Mouse (Mus musculus) adrenal gland, adult 10 weeks (tissue): ENCODE results near the gene Rnf208. TPM values are rescaled to one million over a fixed set of nuclear protein-coding genes. Genes with fewer than 3 reads are reported as not detected.

Experiments used
- polyA plus RNA-seq: library from polyadenylated mRNA; stranded (reverse); fragments of 350-450 nt; fragmentation: Illumina TruSeq; extraction: RNeasy Lipid Tissue Mini Kit (QIAGEN cat#74804); gene quantifications from one replicate; pipeline ENCODE4 v1.2.3, GENCODE M21; 2014; ENCODE audit warnings: low read depth, low replicate concordance

Gene Rnf208
- not detected for polyA plus RNA-seq

GRCm38 (mm10) chr2:25242101-25242506 lies at the start of gene Rnf208, which contains the start of gene Cysrt1:
Gene Rnf208 (plus strand): TSS chr2:25242255.
Gene Cysrt1 (minus strand): TSS chr2:25242452.

GRCm38 (mm10) chr2:25196172-25196954 lies 45.7 kb upstream of the Rnf208 start, which contains the start of gene Tor4a:
Gene Tor4a (minus strand): TSS chr2:25196886.

DNA sequence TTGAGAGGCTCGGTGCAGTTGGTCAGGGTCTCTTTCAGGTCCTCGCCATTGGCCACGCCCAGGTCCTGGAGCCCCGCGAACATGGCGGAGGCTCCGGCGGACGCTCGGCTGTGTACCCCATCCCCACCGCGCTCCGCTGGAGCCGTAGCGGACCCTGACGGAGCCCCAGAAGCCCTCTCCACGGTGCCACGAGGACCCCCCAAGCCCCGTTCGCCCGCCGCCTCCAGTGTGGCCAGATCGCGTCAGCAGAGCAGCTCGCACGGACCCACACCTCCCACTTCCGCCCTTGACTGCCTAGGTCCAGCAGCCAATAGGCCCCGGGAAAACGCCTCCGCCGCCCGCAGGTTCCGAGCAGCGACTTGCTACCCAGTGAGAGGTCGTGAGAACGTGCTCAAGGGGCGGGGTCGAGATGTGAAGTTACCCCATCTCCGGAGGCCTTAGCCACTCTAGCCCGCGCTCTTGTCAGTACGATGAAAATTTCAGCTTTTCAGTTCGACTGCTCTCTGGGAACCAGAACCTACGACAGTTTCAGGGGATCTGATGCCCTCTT lies 30.9 kb upstream of the Rnf208 start, which contains the start of gene Nelfb:
Gene Nelfb (minus strand): TSS at position 369 of the 550 bp plus-strand sequence.

GRCm38 (mm10) chr2:25214444-25214843 lies 27.6 kb upstream of the Rnf208 start, which contains the start of gene Stpg3:
Gene Stpg3 (minus strand): TSS chr2:25214637.

GRCm38 (mm10) chr2:25218445-25218844 lies 23.6 kb upstream of the Rnf208 start, which contains the start of gene Fam166a:
Gene Fam166a (plus strand): TSS chr2:25218745.

GRCm38 (mm10) chr2:25224492-25224765 lies 17.6 kb upstream of the Rnf208 start, which contains the start of gene Tubb4b:
Gene Tubb4b (minus strand): TSS chr2:25224702.

DNA sequence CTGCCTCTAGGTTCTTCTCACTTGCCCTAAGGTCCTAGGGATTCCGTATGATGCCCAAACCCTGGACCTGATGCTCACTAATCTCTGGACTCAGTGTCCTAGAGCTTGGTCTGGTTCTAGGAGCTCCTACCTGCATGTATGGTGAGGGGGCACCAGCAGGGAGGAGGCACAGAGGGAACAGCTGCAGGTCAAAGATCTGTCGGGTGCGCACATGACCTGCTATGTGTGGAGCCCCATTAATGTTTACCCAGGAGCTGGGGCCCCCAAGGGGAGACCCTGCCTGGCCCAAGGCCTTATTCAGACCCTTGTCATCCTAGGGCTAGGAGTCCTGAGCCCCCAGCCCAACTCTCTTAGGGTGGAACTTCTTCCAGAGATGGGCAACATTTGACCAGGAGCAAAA lies 8.0 kb upstream of the Rnf208 start, which contains the start of gene Slc34a3:
Gene Slc34a3 (minus strand): TSS at position 315 of the 400 bp plus-strand sequence.

DNA sequence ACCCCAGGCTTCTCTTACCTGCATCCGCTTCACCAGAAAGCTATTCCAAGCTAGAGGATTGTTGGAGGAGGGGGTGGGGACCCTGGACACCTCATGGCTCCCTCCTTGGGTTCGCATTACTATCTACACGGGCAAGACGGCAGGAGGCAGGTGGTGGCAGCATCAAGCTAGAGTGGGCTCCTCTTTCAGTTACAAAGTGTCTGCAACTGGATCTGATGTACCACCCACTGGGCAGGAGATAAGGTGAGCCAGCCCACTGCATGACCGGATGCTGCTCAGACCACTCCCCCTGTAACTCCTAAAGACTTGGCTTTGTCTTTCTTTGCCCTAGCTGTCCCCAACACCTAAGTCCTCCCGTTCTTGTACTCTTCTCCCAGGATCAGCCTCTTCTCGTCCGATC lies 5.4 kb upstream of the Rnf208 start, which contains the start of gene Rnf224:
Gene Rnf224 (minus strand): TSS at position 174 of the 400 bp plus-strand sequence.

DNA sequence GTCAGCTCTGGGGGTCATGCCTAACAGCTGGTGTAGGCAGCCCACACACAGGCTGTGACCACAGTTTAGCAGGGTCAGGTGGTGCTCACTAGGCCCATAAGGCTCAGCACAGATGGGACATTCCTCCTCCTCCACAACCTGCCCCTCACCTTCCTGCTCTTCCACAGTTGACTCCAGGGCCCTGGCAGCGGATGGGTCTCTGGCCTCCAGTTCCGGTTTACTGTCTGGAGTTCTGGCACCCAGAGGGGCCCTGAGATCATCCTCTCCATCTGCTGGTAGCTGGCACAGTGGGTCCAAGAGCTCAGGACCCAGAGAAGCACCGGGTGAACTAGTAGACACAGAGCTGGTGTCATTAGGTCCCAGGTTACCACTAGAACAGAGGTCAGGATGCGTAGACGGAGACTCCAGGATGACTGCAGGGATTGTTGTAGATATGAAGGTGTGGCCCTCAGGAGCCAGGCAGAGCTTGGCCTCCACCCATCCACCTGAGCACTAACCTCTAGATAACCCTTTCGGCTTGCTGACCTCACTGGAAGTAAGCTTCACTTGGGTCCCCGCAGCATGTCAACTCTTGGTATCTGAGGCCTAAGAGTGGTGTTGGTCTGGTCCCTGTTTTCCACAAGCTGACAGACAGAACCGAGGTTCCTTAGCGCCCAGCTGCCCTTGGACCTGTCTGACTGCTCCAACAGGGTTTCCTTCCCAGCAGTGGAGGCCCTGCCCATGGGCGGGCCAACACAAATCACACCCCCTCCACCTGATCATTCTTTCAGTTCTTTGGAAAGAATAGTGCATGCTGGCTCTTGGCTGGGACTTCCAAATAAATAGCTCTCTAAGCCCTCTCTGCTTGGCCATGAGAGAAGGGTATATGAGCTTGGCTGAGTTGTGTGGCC lies 4.4 kb downstream of the Rnf208 start, which contains the start of gene AL732309.1:
Gene AL732309.1 (minus strand): TSS at position 681 of the 890 bp plus-strand sequence.

DNA sequence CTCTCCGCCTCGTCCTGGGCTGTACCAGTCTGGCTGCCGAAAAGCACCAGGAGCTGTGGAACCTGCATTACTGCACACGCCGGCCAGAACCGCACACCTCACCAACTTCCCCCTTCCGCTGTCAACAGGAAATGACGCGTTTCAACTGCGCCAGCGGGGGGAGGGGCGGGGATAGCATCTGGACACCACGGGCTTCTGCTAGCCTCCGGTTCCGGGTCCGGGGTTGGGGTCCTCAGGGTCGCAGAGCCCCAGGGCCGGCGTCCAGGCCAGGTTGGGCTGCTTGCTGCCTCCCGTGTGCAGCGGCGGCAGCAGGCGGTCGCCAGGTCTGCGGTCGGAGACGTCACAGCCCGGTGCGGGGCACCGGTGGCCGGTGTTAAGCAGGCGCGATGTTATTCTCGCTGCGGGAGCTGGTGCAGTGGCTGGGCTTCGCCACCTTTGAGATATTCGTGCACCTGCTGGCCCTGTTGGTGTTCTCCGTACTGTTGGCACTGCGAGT lies 13.3 kb downstream of the Rnf208 start, which contains the start of gene Tmem203:
Gene Tmem203 (plus strand): TSS at position 156 of the 496 bp plus-strand sequence.

DNA sequence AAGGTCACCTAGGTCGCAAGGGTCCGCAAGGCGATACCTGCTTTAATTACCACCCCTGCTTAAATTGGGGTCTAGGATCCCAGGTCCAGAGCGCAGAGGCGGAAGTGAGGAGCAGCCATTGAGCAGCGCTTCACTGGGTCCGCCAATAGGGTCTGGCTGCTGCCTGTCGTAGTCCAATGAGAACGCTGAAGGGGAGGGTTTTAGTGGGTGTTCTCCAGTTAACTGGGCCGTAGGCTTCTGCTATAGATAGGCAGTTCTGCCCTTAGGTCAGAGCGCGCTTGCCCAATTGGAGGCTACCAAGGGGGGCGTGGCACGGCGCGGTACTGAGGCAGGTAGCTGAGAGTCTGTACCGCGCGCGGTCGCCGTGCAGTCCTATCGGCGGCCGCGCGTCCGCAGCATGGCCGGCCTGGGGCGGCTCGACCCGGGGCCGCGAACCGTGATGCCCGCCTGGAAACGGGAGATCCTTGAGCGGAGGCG lies 20.3 kb downstream of the Rnf208 start, which contains the start of gene Tprn:
Gene Tprn (plus strand): TSS at position 328 of the 477 bp plus-strand sequence.

GRCm38 (mm10) chr2:25271827-25272511 lies 29.9 kb downstream of the Rnf208 start, which contains the start of the genes Ssna1 and Anapc2:
Gene Ssna1 (minus strand): TSS chr2:25272438.
Gene Anapc2 (plus strand): TSS chr2:25272478.

GRCm38 (mm10) chr2:25287927-25288649 lies 46.0 kb downstream of the Rnf208 start, which contains the start of gene Tmem210:
Gene Tmem210 (plus strand): TSS chr2:25288145.

DNA sequence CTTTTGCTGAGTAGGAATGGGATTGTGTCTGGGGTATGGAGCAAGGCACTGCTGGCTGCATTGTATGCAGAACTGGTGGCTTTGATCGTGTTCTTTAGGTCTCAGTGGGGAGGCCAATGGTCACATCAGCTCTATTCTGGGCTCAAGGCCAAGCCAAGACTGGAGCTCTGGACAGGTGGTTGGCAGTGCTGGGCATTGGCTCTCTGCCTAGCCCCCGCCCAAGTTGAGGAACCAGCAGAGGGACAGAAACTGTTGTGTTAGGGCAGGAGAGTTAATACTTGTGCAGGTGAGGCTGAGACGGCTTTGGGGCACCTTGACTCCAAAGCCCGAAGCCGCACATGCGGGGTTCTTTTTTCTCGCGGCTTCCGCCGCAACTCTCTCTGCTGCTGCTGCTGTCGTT lies 47.6 kb downstream of the Rnf208 start, which contains the start of gene Lrrc26:
Gene Lrrc26 (plus strand): TSS at position 265 of the 400 bp plus-strand sequence.

Other genes with a start within 250 kb of the Rnf208 start
- 4.8 TPM for gene Nsmf, start 187.9 kb upstream of the Rnf208 start, polyA plus RNA-seq
- not detected for gene Entpd8, start 162.0 kb upstream of the Rnf208 start, polyA plus RNA-seq
- not detected for gene Noxa1, start 147.1 kb upstream of the Rnf208 start, polyA plus RNA-seq
- 3.8 TPM for gene Nrarp, start 61.5 kb upstream of the Rnf208 start, polyA plus RNA-seq
- gene Tor4a, start 45.4 kb upstream of the Rnf208 start, polyA plus RNA-seq, result 5.8 TPM
- gene Nelfb, start 30.8 kb upstream of the Rnf208 start, polyA plus RNA-seq, result 6.9 TPM
- gene Stpg3, start 27.6 kb upstream of the Rnf208 start, polyA plus RNA-seq, result not detected
- not detected for gene Fam166a, start 23.5 kb upstream of the Rnf208 start, polyA plus RNA-seq
- gene Tubb4b, start 17.6 kb upstream of the Rnf208 start, polyA plus RNA-seq, result 50.4 TPM
- gene Slc34a3, start 7.9 kb upstream of the Rnf208 start, polyA plus RNA-seq, result not detected
- gene Rnf224, start 5.5 kb upstream of the Rnf208 start, polyA plus RNA-seq, result not detected
- gene Cysrt1, start 197 bp downstream of the Rnf208 start, polyA plus RNA-seq, result not detected
- gene AL732309.1, start 4.6 kb downstream of the Rnf208 start, polyA plus RNA-seq, result 0.93 TPM
- gene Tmem203, start 13.2 kb downstream of the Rnf208 start, polyA plus RNA-seq, result not detected
- 0.52 TPM for gene Tprn, start 20.4 kb downstream of the Rnf208 start, polyA plus RNA-seq
- 2.9 TPM for gene Ssna1, start 30.2 kb downstream of the Rnf208 start, polyA plus RNA-seq
- gene Anapc2, start 30.2 kb downstream of the Rnf208 start, polyA plus RNA-seq, result 6.7 TPM
- not detected for gene Tmem210, start 45.9 kb downstream of the Rnf208 start, polyA plus RNA-seq
- not detected for gene Lrrc26, start 47.7 kb downstream of the Rnf208 start, polyA plus RNA-seq
- gene Grin1, start 76.9 kb downstream of the Rnf208 start, polyA plus RNA-seq, result 2.7 TPM
- gene Man1b1, start 90.1 kb downstream of the Rnf208 start, polyA plus RNA-seq, result 23.9 TPM
- 15.1 TPM for gene Dpp7, start 114.1 kb downstream of the Rnf208 start, polyA plus RNA-seq
- gene Uap1l1, start 123.4 kb downstream of the Rnf208 start, polyA plus RNA-seq, result 0.41 TPM
- gene Sapcd2, start 130.1 kb downstream of the Rnf208 start, polyA plus RNA-seq, result not detected
- gene Entpd2, start 153.6 kb downstream of the Rnf208 start, polyA plus RNA-seq, result 1.6 TPM
- 16.0 TPM for gene Npdc1, start 157.1 kb downstream of the Rnf208 start, polyA plus RNA-seq
- not detected for gene Fut7, start 181.0 kb downstream of the Rnf208 start, polyA plus RNA-seq
- 1.9 TPM for gene Abca2, start 186.4 kb downstream of the Rnf208 start, polyA plus RNA-seq
- not detected for gene Clic3, start 214.6 kb downstream of the Rnf208 start, polyA plus RNA-seq
- gene Paxx, start 218.8 kb downstream of the Rnf208 start, polyA plus RNA-seq, result 1.5 TPM
- not detected for gene Ptgds, start 227.8 kb downstream of the Rnf208 start, polyA plus RNA-seq